Mouse (Mus musculus) forebrain, embryonic 10.5 days (tissue): ENCODE data around the gene Dzip1l. TPM values are rescaled to one million over a fixed set of nuclear protein-coding genes. Genes with fewer than 3 reads are reported as not detected.

Experiments used
- DNase-seq: peaks from one replicate; pipeline ENCODE4 v3.0.0-alpha.2; 2017; ENCODE audit warnings: low spot score; ENCODE audit errors: extremely low spot score
- H3K27ac ChIP-seq: fragments of 300-500 bp; sonication (generic); 2 replicates; pipeline ENCODE4 v1.5.1; 2016; ENCODE audit warnings: mild to moderate bottlenecking
- H3K27me3 ChIP-seq: fragments of 300-500 bp; sonication (generic); 2 replicates; pipeline ENCODE4 v1.6.1; 2016; ENCODE audit warnings: mild to moderate bottlenecking; ENCODE audit not compliant: poor library complexity, severe bottlenecking
- H3K36me3 ChIP-seq: fragments of 300-500 bp; sonication (generic); replicated peaks from 2 replicates; pipeline ENCODE4 v1.6.1; 2016; ENCODE audit warnings: mild to moderate bottlenecking, moderate library complexity
- H3K4me1 ChIP-seq: fragments of 300-500 bp; sonication (generic); 2 replicates; pipeline ENCODE4 v1.6.1; 2016
- H3K4me3 ChIP-seq: fragments of 300-500 bp; sonication (generic); 2 replicates; pipeline ENCODE4 v1.5.1; 2016; ENCODE audit warnings: mild to moderate bottlenecking, moderate library complexity
- H3K9me3 ChIP-seq: fragments of 300-500 bp; sonication (generic); 2 replicates; pipeline ENCODE4 v1.6.1; 2016; ENCODE audit warnings: mild to moderate bottlenecking, moderate library complexity
- WGBS: fragments of 180-500 bp; shearing (Covaris S2); methylation state at CpG from one replicate; pipeline ENCODE4 v1.1.7; 2016; 5-methylcytosine and 5-hydroxymethylcytosine counted together
- polyA plus RNA-seq: library from polyadenylated mRNA; unstranded; fragments of >200 nt; fragmentation: Nextera tagmentation; extraction: Ambion mirVana; gene quantifications from 2 replicates; pipeline ENCODE4 v1.2.1, GENCODE M21; 2016

Gene Dzip1l
- polyA plus RNA-seq, 1 experiment from 2014 or later, result 28.2 TPM

DNA sequence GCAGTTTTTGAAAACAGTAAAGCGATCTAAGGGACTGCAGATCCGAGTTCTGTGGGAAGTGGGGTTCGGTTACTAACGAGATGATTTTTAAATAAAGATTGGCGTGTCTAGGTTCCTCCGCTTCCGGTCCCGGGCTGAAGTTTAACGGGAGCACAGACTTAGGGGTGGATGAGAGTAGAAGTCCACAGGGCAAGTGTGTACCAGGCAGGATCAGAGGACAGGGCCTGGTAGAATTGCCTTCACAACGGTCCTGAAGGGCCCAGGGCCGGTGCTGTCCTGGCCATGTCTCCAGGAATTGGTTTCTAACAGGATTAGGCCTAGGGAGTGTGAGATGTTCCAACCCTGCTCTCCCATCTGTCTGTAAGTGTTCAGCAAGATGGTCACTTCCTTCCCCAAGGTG is 775 bp downstream of the Dzip1l start:
- Histone ChIP-seq H3K36me3 (peaks cover 29% of the 10 kb centered on the region), H3K27ac (peak overlapping the region; percentile 97), H3K4me1 (peaks cover 45% of the 10 kb centered on the region), H3K27me3 (no peaks in the 10 kb centered on the region), H3K4me3 (peak overlapping the region; percentile 76), H3K9me3 (no peaks in the 10 kb centered on the region)
- under 1% methylated on average over 11 of the region's 11 CpGs for WGBS
- no peak for DNase-seq

DNA sequence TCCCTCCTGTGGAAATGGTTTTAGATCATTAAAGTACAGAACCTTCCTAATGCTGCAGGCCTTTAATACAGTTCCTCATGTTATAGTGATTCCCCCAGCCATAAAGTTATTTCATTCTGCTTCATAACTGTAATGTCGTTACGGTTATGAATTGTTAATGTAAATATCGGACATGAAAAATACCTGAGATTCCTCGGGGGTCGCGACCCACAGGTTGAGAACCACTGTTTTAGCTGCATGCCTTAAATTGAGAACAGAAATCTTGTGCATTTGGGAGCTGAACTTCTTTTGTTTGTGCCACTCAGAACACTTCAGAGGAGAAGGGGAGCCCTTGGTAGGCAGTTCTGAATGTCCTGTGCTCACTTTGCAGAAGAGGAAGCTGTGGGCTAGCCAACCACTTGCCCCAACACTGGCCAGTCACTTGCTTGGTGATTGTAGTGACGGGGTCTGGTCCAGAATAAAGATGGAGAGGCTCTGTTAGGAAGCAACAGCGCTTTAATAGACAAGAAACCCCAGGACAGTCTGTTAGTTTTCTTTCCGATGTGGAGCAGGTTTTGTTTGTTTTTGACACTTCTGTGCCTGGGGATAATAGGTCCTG is 1.3 kb downstream of the Dzip1l start:
- Histone ChIP-seq H3K4me3 (peak overlapping the region; percentile 76), H3K36me3 (peaks cover 35% of the 10 kb centered on the region), H3K4me1 (peaks cover 45% of the 10 kb centered on the region), H3K27ac (peak overlapping the region; percentile 97), H3K27me3 (no peaks in the 10 kb centered on the region), H3K9me3 (no peaks in the 10 kb centered on the region)
- DNase-seq, result no peak
- WGBS, result 65% methylated on average over 9 of the region's 9 CpGs

DNA sequence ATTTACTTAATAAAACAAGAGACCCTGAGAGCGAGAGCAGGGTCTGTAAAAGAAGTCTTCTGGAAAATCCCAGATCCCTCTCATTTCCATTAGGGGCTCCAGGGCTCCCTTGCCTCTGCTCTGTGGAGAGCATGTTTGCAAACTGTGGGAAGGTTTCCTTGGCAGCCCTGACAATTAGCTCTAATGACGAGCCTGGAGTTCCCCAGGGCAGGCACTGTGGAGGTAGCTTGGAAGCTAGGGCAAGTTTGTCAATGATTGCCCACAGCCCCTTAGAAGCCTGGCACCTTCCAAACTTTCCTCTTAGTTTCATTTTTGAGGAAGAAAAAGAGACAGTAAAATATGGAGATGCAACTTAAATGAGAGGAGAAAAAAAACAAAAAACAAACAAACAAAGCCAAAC is 2.5 kb downstream of the Dzip1l start:
- Histone ChIP-seq H3K27ac (peak overlapping the region; percentile 70; the same call in 1 of the 2 replicates), H3K4me1 (peaks cover 45% of the 10 kb centered on the region), H3K27me3 (no peaks in the 10 kb centered on the region), H3K9me3 (no peaks in the 10 kb centered on the region), H3K36me3 (peaks cover 47% of the 10 kb centered on the region), H3K4me3 (peak overlapping the region; percentile 76)
- DNase-seq, result no peak
- WGBS, result 45% methylated on average over 2 of the region's 2 CpGs

- H3K27me3 ChIP-seq, result no peaks in the 10 kb centered on the region
- H3K4me3 ChIP-seq, result peak overlapping the region; percentile 76; the same call in 1 of the 2 replicates
- DNase-seq, result no peak
- peak overlapping the region; percentile 41; the same call in 1 of the 2 replicates for H3K27ac ChIP-seq
- peaks cover 45% of the 10 kb centered on the region for H3K4me1 ChIP-seq
- H3K36me3 ChIP-seq, result peaks cover 51% of the 10 kb centered on the region
- no peaks in the 10 kb centered on the region for H3K9me3 ChIP-seq
- WGBS, result 57% methylated on average over 8 of the region's 8 CpGs
Measured at GRCm38 (mm10) chr9:99632264-99632663, 3.0 kb downstream of the Dzip1l start.

DNA sequence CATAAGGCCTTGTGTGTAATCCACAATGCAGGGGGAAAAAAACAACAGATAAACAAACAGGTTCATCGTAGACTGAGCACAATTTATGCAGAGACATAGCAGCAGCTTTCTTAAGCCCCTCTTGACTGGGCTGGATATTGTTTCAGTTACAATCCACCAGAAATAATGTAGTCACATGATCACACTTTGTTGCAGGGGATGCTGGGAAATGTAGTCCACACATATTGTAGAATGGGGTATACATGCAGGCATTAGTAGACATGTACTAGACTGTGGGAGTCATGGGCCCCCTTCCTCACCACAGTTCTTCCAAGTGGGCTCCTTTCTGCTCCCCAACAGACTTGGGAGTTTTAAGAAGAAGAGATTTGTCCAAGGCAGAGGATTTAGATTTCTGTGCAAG is 7.5 kb downstream of the Dzip1l start:
- H3K4me3 ChIP-seq, result no peak overlapping the region
- H3K36me3 ChIP-seq, result peaks cover 94% of the 10 kb centered on the region
- no peak overlapping the region for H3K27ac ChIP-seq
- no peak for DNase-seq
- H3K4me1 ChIP-seq, result peaks cover 14% of the 10 kb centered on the region
- H3K9me3 ChIP-seq, result no peaks in the 10 kb centered on the region
- no peaks in the 10 kb centered on the region for H3K27me3 ChIP-seq
- 93% methylated on average over 1 of the region's 1 CpGs for WGBS

- Histone ChIP-seq H3K36me3 (peaks cover 97% of the 10 kb centered on the region), H3K4me1 (peaks cover 9% of the 10 kb centered on the region), H3K4me3 (no peak overlapping the region), H3K9me3 (no peaks in the 10 kb centered on the region), H3K27ac (no peak overlapping the region), H3K27me3 (no peaks in the 10 kb centered on the region)
- WGBS, result 96% methylated on average over 17 of the region's 17 CpGs
- DNase-seq, result no peak
Measured at GRCm38 (mm10) chr9:99637227-99637626, 7.9 kb downstream of the Dzip1l start.

DNA sequence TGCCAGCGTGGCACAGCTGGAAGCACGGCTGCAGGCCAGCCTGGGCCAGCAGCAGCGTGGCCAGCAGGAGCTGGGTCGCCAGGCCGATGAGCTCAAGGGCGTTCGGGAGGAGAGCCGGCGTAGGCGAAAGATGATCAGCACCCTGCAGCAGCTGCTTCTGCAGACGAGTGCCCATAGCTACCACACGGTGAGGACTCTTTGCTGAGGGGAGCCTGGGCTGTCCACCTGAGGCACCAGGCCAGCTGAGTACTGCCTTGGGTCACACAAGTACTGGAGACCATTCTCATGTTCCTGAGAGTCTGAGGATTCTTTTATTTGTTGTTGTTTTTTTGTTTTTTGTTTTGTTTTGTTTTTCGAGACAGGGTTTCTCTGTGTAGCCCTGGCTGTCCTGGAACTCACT is 8.4 kb downstream of the Dzip1l start:
- H3K36me3 ChIP-seq, result peaks cover 97% of the 10 kb centered on the region
- DNase-seq, result no peak
- H3K27me3 ChIP-seq, result no peaks in the 10 kb centered on the region
- no peaks in the 10 kb centered on the region for H3K9me3 ChIP-seq
- peaks cover 4% of the 10 kb centered on the region; the same call in 1 of the 2 replicates for H3K4me1 ChIP-seq
- 95% methylated on average over 13 of the region's 13 CpGs for WGBS
- no peak overlapping the region for H3K27ac ChIP-seq
- no peak overlapping the region for H3K4me3 ChIP-seq

- Histone ChIP-seq H3K27me3 (no peaks in the 10 kb centered on the region), H3K27ac (no peak overlapping the region), H3K4me1 (no peaks in the 10 kb centered on the region), H3K36me3 (peaks cover 93% of the 10 kb centered on the region), H3K4me3 (no peak overlapping the region), H3K9me3 (no peaks in the 10 kb centered on the region)
- WGBS, result 92% methylated on average over 5 of the region's 5 CpGs
- no peak for DNase-seq
Measured at GRCm38 (mm10) chr9:99639957-99640356, 10.7 kb downstream of the Dzip1l start.

DNA sequence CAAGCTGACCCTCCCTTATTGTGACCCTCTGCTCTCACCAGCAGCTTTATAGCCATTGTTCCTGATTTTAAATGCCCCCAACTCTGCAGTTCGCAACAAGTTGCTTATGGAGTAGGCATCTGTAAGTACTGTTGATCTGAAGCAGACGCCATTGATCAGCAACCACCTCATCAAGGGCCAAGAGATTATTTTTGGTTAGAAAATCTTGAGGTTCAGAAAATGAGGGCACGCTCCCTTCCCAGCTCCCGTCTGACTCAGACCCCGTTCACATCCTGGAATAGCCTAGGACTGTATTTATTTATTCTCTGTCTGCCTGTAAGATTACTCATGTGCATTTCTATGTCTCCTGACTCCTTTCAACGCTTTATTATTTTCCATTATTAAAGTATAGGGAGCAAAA is 16.1 kb downstream of the Dzip1l start:
- no peaks in the 10 kb centered on the region for H3K27me3 ChIP-seq
- H3K36me3 ChIP-seq, result peaks cover 94% of the 10 kb centered on the region
- 93% methylated on average over 6 of the region's 6 CpGs for WGBS
- no peaks in the 10 kb centered on the region for H3K9me3 ChIP-seq
- H3K27ac ChIP-seq, result no peak overlapping the region
- DNase-seq, result no peak
- no peaks in the 10 kb centered on the region for H3K4me1 ChIP-seq
- H3K4me3 ChIP-seq, result no peak overlapping the region

DNA sequence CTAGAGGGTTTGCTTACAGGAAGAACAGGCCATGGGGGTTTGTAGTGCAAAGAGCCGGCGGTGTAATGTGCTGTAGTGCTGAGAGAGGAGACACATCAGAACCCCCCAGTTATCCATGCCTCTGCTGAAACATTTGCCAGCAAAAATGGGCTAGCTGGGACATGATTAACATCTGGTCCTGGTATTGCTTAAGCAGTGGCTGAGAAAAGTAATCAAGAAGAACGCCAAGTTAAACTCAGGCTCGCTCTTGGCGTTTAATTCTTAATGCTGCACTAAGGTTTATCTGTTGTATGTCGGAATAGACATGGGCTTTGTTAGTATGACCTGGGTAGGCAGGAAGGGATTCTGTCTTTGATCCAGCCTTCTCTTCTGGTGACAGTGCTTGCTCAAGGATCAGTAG is 16.8 kb downstream of the Dzip1l start:
- Histone ChIP-seq H3K27ac (no peak overlapping the region), H3K36me3 (peaks cover 96% of the 10 kb centered on the region), H3K4me1 (no peaks in the 10 kb centered on the region), H3K9me3 (no peaks in the 10 kb centered on the region), H3K4me3 (no peak overlapping the region), H3K27me3 (no peaks in the 10 kb centered on the region)
- WGBS, result 93% methylated on average over 6 of the region's 6 CpGs
- no peak for DNase-seq

GRCm38 (mm10) chr9:99660756-99661155 is 31.5 kb downstream of the Dzip1l start:
- Histone ChIP-seq H3K27ac (no peak overlapping the region), H3K4me3 (no peak overlapping the region), H3K4me1 (no peaks in the 10 kb centered on the region), H3K27me3 (no peaks in the 10 kb centered on the region), H3K36me3 (peaks cover 96% of the 10 kb centered on the region), H3K9me3 (no peaks in the 10 kb centered on the region)
- 82% methylated on average over 10 of the region's 10 CpGs for WGBS
- DNase-seq, result no peak

DNA sequence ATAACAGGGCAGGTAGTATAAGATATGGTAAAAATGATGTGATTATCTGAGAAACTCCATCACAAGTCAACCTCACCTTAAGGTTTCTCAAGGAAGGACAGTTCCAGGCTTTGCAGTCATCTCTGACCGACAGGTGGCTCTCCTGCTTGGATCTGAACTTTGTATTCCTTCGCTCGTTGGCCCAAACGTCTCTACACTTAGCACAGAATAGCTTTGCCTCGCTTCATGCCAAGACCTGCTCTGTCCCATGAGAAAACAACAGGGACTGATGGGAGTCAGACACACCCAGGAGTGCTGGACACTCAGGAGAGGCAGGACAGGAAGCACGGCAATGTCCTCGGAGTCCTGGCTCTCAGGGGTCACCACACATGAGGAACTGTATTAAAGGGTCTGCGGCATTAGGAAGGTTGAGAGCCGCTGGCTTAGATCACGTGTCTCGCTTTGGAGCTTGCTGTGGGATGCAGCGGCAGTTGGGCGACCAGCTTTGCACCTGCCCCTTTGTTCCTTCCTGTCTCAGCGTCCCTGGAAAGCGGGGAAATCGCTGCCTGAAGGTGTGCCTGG is 32.4 kb downstream of the Dzip1l start:
- Histone ChIP-seq H3K9me3 (no peaks in the 10 kb centered on the region), H3K27me3 (no peaks in the 10 kb centered on the region), H3K4me1 (no peaks in the 10 kb centered on the region), H3K36me3 (peaks cover 96% of the 10 kb centered on the region), H3K4me3 (no peak overlapping the region), H3K27ac (no peak overlapping the region)
- DNase-seq, result no peak
- 83% methylated on average over 16 of the region's 16 CpGs for WGBS

- no peaks in the 10 kb centered on the region for H3K27me3 ChIP-seq
- peak; percentile 75 for DNase-seq
- H3K4me3 ChIP-seq, result no peak overlapping the region
- H3K36me3 ChIP-seq, result peaks cover 96% of the 10 kb centered on the region
- H3K9me3 ChIP-seq, result no peaks in the 10 kb centered on the region
- no peak overlapping the region for H3K27ac ChIP-seq
- 36% methylated on average over 7 of the region's 7 CpGs for WGBS
- H3K4me1 ChIP-seq, result no peaks in the 10 kb centered on the region
Measured at GRCm38 (mm10) chr9:99662406-99662805, 33.1 kb downstream of the Dzip1l start.
